Mouse (Mus musculus) gastrocnemius, postnatal 14 days (tissue): ENCODE measurements around the gene Arl3. TPM values are rescaled to one million over a fixed set of nuclear protein-coding genes. Genes with fewer than 3 reads are reported as not detected.

Experiments used
- DNase-seq: peaks from one replicate; pipeline ENCODE4 v3.0.0; 2021; ENCODE audit warnings: mixed read lengths
- intact Hi-C: fragments of 180-260 bp; cut with DNase I; formaldehyde crosslinking; loops from one replicate; pipeline ENCODE4 v1.15.1; 2025; ENCODE audit warnings: low total_unique reads
- total RNA-seq, 2 experiments: library from RNA; stranded (reverse); gene quantifications; 2 replicates each; pipeline ENCODE4 v1.2.3; 2021

The Arl3 gene
- total RNA-seq, 2 experiments from 2014 or later, result 47.1 to 56.5 TPM

GRCm38 (mm10) chr19:46547565-46547964, 25.4 kb downstream of the Arl3 start:
- no peak for DNase-seq
- intact Hi-C loops, result no loop called here

GRCm38 (mm10) chr19:46542750-46543149, 30.2 kb downstream of the Arl3 start:
- intact Hi-C loops, result no loop called here
- DNase-seq, result no peak

- no peak for DNase-seq
- intact Hi-C loops, result no loop called here
Observed at GRCm38 (mm10) chr19:46538213-46538612, 34.8 kb downstream of the Arl3 start.

GRCm38 (mm10) chr19:46537357-46537756, 35.6 kb downstream of the Arl3 start:
- intact Hi-C loops, result no loop called here
- no peak for DNase-seq

- intact Hi-C loops, result no loop called here
- no peak for DNase-seq
Observed at GRCm38 (mm10) chr19:46534542-46535098, 38.4 kb downstream of the Arl3 start.

GRCm38 (mm10) chr19:46533525-46533924, 39.5 kb downstream of the Arl3 start:
- intact Hi-C loops, result no loop called here
- DNase-seq, result no peak

GRCm38 (mm10) chr19:46533066-46533465, 39.9 kb downstream of the Arl3 start:
- intact Hi-C loops, result no loop called here
- no peak for DNase-seq

GRCm38 (mm10) chr19:46532031-46532688, 40.8 kb downstream of the Arl3 start:
- no peak for DNase-seq
- intact Hi-C loops, result no loop called here

GRCm38 (mm10) chr19:46531071-46532030, 41.6 kb downstream of the Arl3 start:
- intact Hi-C loops, result no loop called here
- DNase-seq, result peak; percentile 43

- intact Hi-C loops, result no loop called here
- no peak for DNase-seq
Observed at GRCm38 (mm10) chr19:46530449-46530990, 42.5 kb downstream of the Arl3 start.

GRCm38 (mm10) chr19:46529601-46530448, 43.2 kb downstream of the Arl3 start:
- intact Hi-C loops, result no loop called here
- DNase-seq, result no peak

- DNase-seq, result peak; percentile 61
- intact Hi-C loops, result no loop called here
Observed at GRCm38 (mm10) chr19:46528529-46529213, 44.3 kb downstream of the Arl3 start.

- DNase-seq, result no peak
- intact Hi-C loops, result no loop called here
Observed at GRCm38 (mm10) chr19:46527632-46528528, 45.1 kb downstream of the Arl3 start.

GRCm38 (mm10) chr19:46525691-46526631, 47.0 kb downstream of the Arl3 start:
- intact Hi-C loops, result no loop called here
- DNase-seq, result no peak

- intact Hi-C loops, result no loop called here
- peak; percentile 81 for DNase-seq
Observed at GRCm38 (mm10) chr19:46524601-46525321, 48.2 kb downstream of the Arl3 start.

- intact Hi-C loops, result no loop called here
- DNase-seq, result no peak
Observed at GRCm38 (mm10) chr19:46524152-46524544, 48.9 kb downstream of the Arl3 start.
